9 mouse cellular contexts compared by ENCODE assay signal in genomic region chr15:5343794-5344193, GRCm38 (mm10).
DNase-seq lines count a peak whose midpoint lies in the region; ATAC-seq and TF ChIP-seq lines count a peak whose summit lies in the region.
"Had no signal": no experiment of that assay in that cellular context is flagged by ENCODE, and none has a peak within 500 bp of the region (broad histone marks: within the 10 kb centered on the region; RNA-seq: fewer than 3 reads in every experiment).

No protein-coding gene starts in this region.

- H3K27ac ChIP-seq in intestine, embryonic 14.5 days (ENCODE audit: low read depth), result no peak overlapping the region
- H3K27ac ChIP-seq in intestine, embryonic 15.5 days, result no peak overlapping the region
- no peak overlapping the region for H3K27ac ChIP-seq in lung, postnatal 0 days (ENCODE audit: low read length)
- H3K27ac ChIP-seq in forebrain, embryonic 13.5 days, result no peak overlapping the region
- H3K27ac ChIP-seq: midbrain, embryonic 12.5 days had no signal

- H3K9me3 ChIP-seq in intestine, embryonic 14.5 days (ENCODE audit: control insufficient read depth, low read length), result no peaks in the 10 kb centered on the region
- H3K9me3 ChIP-seq in intestine, embryonic 15.5 days, result no peaks in the 10 kb centered on the region
- H3K9me3 ChIP-seq in lung, postnatal 0 days (ENCODE audit: low read length), result no peaks in the 10 kb centered on the region
- no peaks in the 10 kb centered on the region for H3K9me3 ChIP-seq in forebrain, embryonic 13.5 days (replicated peaks)
- H3K9me3 ChIP-seq: midbrain, embryonic 12.5 days had no signal

- intact Hi-C loops in heart, postnatal 36 days (cut with DNase I), result no loop called here

- no peak overlapping the region for H3K9ac ChIP-seq in intestine, embryonic 14.5 days (ENCODE audit: low read length)
- H3K9ac ChIP-seq in intestine, embryonic 15.5 days, result no peak overlapping the region
- H3K9ac ChIP-seq in lung, postnatal 0 days (replicated peaks; ENCODE audit: low read depth), result no peak overlapping the region
- no peak overlapping the region for H3K9ac ChIP-seq in forebrain, embryonic 13.5 days
- H3K9ac ChIP-seq: midbrain, embryonic 12.5 days had no signal

- DNase-seq in intestine, embryonic 14.5 days (ENCODE audit: low spot score), result peak; percentile 52
- peak; percentile 12 for DNase-seq in adipocyte (ENCODE audit: low spot score)
- DNase-seq in heart, postnatal 36 days, result peak; percentile 35 to 40
- peak; percentile 72 for DNase-seq in lung, postnatal 0 days (ENCODE audit: low spot score)
- no peak for DNase-seq in thymus, postnatal 10 days (ENCODE audit: low spot score in 2 of 2)
- no peak for DNase-seq in cerebellum, adult 18-20 months

- H3K4me2 ChIP-seq in intestine, embryonic 14.5 days (ENCODE audit: low read length), result no peak overlapping the region
- no peak overlapping the region for H3K4me2 ChIP-seq in intestine, embryonic 15.5 days (replicated peaks)
- no peak overlapping the region for H3K4me2 ChIP-seq in lung, postnatal 0 days (replicated peaks; ENCODE audit: low read depth, low read length)
- no peak overlapping the region for H3K4me2 ChIP-seq in forebrain, embryonic 13.5 days
- H3K4me2 ChIP-seq: midbrain, embryonic 12.5 days had no signal

- H3K36me3 ChIP-seq in intestine, embryonic 14.5 days (ENCODE audit: control insufficient read depth, insufficient read depth, low read length), result no peaks in the 10 kb centered on the region
- no peaks in the 10 kb centered on the region for H3K36me3 ChIP-seq in intestine, embryonic 15.5 days
- no peaks in the 10 kb centered on the region for H3K36me3 ChIP-seq in lung, postnatal 0 days (ENCODE audit: insufficient read depth, low read length)
- H3K36me3 ChIP-seq in forebrain, embryonic 13.5 days (ENCODE audit: poor library complexity, severe bottlenecking), result no peaks in the 10 kb centered on the region
- H3K36me3 ChIP-seq: midbrain, embryonic 12.5 days had no signal

- H3K4me3 ChIP-seq in intestine, embryonic 14.5 days (ENCODE audit: low read depth, low read length), result no peak overlapping the region
- no peak overlapping the region for H3K4me3 ChIP-seq in intestine, embryonic 15.5 days (replicated peaks)
- no peak overlapping the region for H3K4me3 ChIP-seq in lung, postnatal 0 days (ENCODE audit: low read depth, low read length)
- no peak overlapping the region for H3K4me3 ChIP-seq in forebrain, embryonic 13.5 days
- H3K4me3 ChIP-seq: midbrain, embryonic 12.5 days had no signal

- H3K27me3 ChIP-seq in intestine, embryonic 14.5 days (replicated peaks; ENCODE audit: control insufficient read depth, insufficient read depth, low read length), result no peaks in the 10 kb centered on the region
- no peaks in the 10 kb centered on the region for H3K27me3 ChIP-seq in intestine, embryonic 15.5 days (replicated peaks)
- no peaks in the 10 kb centered on the region for H3K27me3 ChIP-seq in lung, postnatal 0 days (replicated peaks; ENCODE audit: insufficient read depth, low read length)
- H3K27me3 ChIP-seq in forebrain, embryonic 13.5 days, result no peaks in the 10 kb centered on the region
- H3K27me3 ChIP-seq: midbrain, embryonic 12.5 days had no signal

- 43% methylated on average over 6 of the region's 6 CpGs for WGBS in intestine, embryonic 14.5 days
- WGBS in intestine, embryonic 15.5 days, result 49% methylated on average over 6 of the region's 6 CpGs
- WGBS in lung, postnatal 0 days, result 48% methylated on average over 6 of the region's 6 CpGs
- WGBS in forebrain, embryonic 13.5 days, result 79% methylated on average over 6 of the region's 6 CpGs

- no peak for TF ChIP-seq EP300 in lung, postnatal 0 days (IDR thresholded peaks at IDR 0.05)

- no peaks in the 10 kb centered on the region for H3K4me1 ChIP-seq in intestine, embryonic 14.5 days (replicated peaks; ENCODE audit: control insufficient read depth, insufficient read depth, low read length)
- no peaks in the 10 kb centered on the region for H3K4me1 ChIP-seq in intestine, embryonic 15.5 days (replicated peaks)
- no peaks in the 10 kb centered on the region for H3K4me1 ChIP-seq in lung, postnatal 0 days (ENCODE audit: insufficient read depth, low read depth, low read length)
- no peaks in the 10 kb centered on the region for H3K4me1 ChIP-seq in forebrain, embryonic 13.5 days
- H3K4me1 ChIP-seq: midbrain, embryonic 12.5 days had no signal

- peak; percentile 8; the same call in 1 of the 2 replicates for TF ChIP-seq CTCF in lung, postnatal 0 days (IDR thresholded peaks at IDR 0.05)

- no peak for ATAC-seq in intestine, embryonic 14.5 days (replicated peaks; ENCODE audit: low FRiP score, low TSS enrichment, low read depth)
- no peak for ATAC-seq in intestine, embryonic 15.5 days
- peak; percentile 60; the same call in 1 of the 2 replicates for ATAC-seq in lung, postnatal 0 days
- ATAC-seq in forebrain, embryonic 13.5 days, result no peak

Comparison
In these comparisons a context has a peak if more than half of its experiments do, and no peak if none do; other contexts are left out.
1. DNase-seq: peak in intestine, embryonic 14.5 days (single experiment), adipocyte (single experiment), heart, postnatal 36 days (2 of 2) and lung, postnatal 0 days (single experiment); none in thymus, postnatal 10 days (0 of 2) and cerebellum, adult 18-20 months (0 of 2).